Mouse (Mus musculus) ES-E14 (cell line): ENCODE results near the gene Acta2. TPM values are rescaled to one million over a fixed set of nuclear protein-coding genes. Genes with fewer than 3 reads are reported as not detected.

Source experiments
- DNase-seq: peaks from one replicate; pipeline ENCODE4 v3.0.0-alpha.2; 2013; ENCODE audit warnings: low read depth, low spot score
- H3K27ac ChIP-seq: 2 replicates; pipeline ENCODE4 v1.5.1; 2012; ENCODE audit warnings: low read depth, mild to moderate bottlenecking, low read length, moderate library complexity, mixed read lengths; ENCODE audit not compliant: poor library complexity, insufficient read depth, severe bottlenecking
- H3K36me3 ChIP-seq: 2 replicates; pipeline ENCODE4 v1.6.1; 2012; ENCODE audit warnings: mild to moderate bottlenecking, low read length, moderate library complexity, mixed read lengths; ENCODE audit not compliant: control insufficient read depth, poor library complexity, insufficient read depth, severe bottlenecking
- H3K4me1 ChIP-seq, 2 experiments: fragments of 150-350 bp in 1 of 2; sonication (generic) in 1 of 2; 2 replicates each; pipeline ENCODE4 v1.6.1; 2012; ENCODE audit warnings: low read length in 2 of 2, mild to moderate bottlenecking in 1 of 2, mixed read lengths in 1 of 2; ENCODE audit not compliant: control insufficient read depth in 2 of 2, insufficient read depth in 2 of 2, poor library complexity in 1 of 2
- H3K4me3 ChIP-seq, 2 experiments: fragments of 150-350 bp in 1 of 2; sonication (generic) in 1 of 2; 2 replicates each; pipeline ENCODE4 v1.5.1; 2012; ENCODE audit warnings: low read length in 2 of 2, low read depth in 1 of 2, mild to moderate bottlenecking in 1 of 2, mixed read lengths in 1 of 2; ENCODE audit not compliant: insufficient read depth in 1 of 2, poor library complexity in 1 of 2, severe bottlenecking in 1 of 2
- H3K9ac ChIP-seq: 2 replicates; pipeline ENCODE4 v1.6.1; 2012; ENCODE audit warnings: low read depth, mild to moderate bottlenecking, low read length, mixed read lengths; ENCODE audit not compliant: poor library complexity, insufficient read depth, severe bottlenecking
- H3K9me3 ChIP-seq: fragments of 150-350 bp; sonication (generic); 2 replicates; pipeline ENCODE4 v1.6.1; 2012; ENCODE audit warnings: low read depth, mild to moderate bottlenecking, low read length; ENCODE audit not compliant: control insufficient read depth, insufficient read depth
- CHD2 ChIP-seq: IDR thresholded peaks from 2 replicates; pipeline ENCODE4 v1.6.1; 2014; ENCODE audit warnings: mild to moderate bottlenecking, low read depth, low read length, inconsistent platforms
- HCFC1 ChIP-seq: IDR thresholded peaks from 2 replicates; pipeline ENCODE4 v1.6.1; 2012; ENCODE audit warnings: low read length, inconsistent platforms, borderline replicate concordance; ENCODE audit not compliant: insufficient read depth
- MAFK ChIP-seq: IDR thresholded peaks from 2 replicates; pipeline ENCODE4 v1.6.1; 2014; ENCODE audit warnings: mild to moderate bottlenecking, low read depth, low read length, inconsistent platforms; ENCODE audit not compliant: insufficient read depth
- ZC3H11A ChIP-seq: IDR thresholded peaks from 2 replicates; pipeline ENCODE4 v1.6.1; 2012; ENCODE audit warnings: low read depth, mild to moderate bottlenecking, inconsistent platforms, low read length, borderline replicate concordance
- ZNF384 ChIP-seq: IDR thresholded peaks from 2 replicates; pipeline ENCODE4 v1.6.1; 2012; ENCODE audit warnings: low read depth, low read length, inconsistent platforms
- in situ Hi-C, 2 experiments: fragments of 600-800 bp; cut with MboI; formaldehyde crosslinking; loops; one replicate each; pipeline ENCODE4 v1.15.1; 2025; ENCODE audit warnings: low sequenced_read_pairs in 2 of 2, inconsistent platforms in 1 of 2; ENCODE audit not compliant: unreplicated experiment in 2 of 2
- total RNA-seq: library from RNA; depleted of rRNA; stranded (reverse); fragments of 300-350 nt; gene quantifications from 2 replicates; pipeline ENCODE4 v1.2.3, GENCODE M21; 2012

The Acta2 gene
- total RNA-seq, 1 experiment = 421 TPM

- no peak for DNase-seq
- no peak for TF ChIP-seq MAFK
- TF ChIP-seq ZNF384 = no peak
- TF ChIP-seq CHD2 = no peak
- no peak for TF ChIP-seq ZC3H11A
- TF ChIP-seq HCFC1 = no peak
- in situ Hi-C loops = no loop called here
Measured at GRCm38 (mm10) chr19:34217761-34218160, 37.6 kb downstream of the Acta2 start.

GRCm38 (mm10) chr19:34216956-34217355 is 38.4 kb downstream of the Acta2 start:
- no peaks in the 10 kb centered on the region for H3K9me3 ChIP-seq
- H3K4me1 ChIP-seq = 0 out of 4 replicates have a peak, but pooled peaks cover 0 to 2% of the 10 kb centered on the region in 2 experiments
- DNase-seq = no peak
- in situ Hi-C loops = no loop called here
- no peaks in the 10 kb centered on the region for H3K36me3 ChIP-seq
- H3K27ac ChIP-seq = no peak overlapping the region
- no peak overlapping the region for H3K4me3 ChIP-seq
- no peak for TF ChIP-seq HCFC1
- TF ChIP-seq CHD2 = no peak
- no peak for TF ChIP-seq ZNF384
- TF ChIP-seq ZC3H11A = no peak
- no peak for TF ChIP-seq MAFK
- H3K9ac ChIP-seq = no peak overlapping the region

More at GRCm38 (mm10) chr19:34217761-34218160, 37.6 kb downstream of the Acta2 start:
- Histone ChIP-seq H3K36me3 (no peaks in the 10 kb centered on the region), H3K4me3 (no peak overlapping the region), H3K9ac (no peak overlapping the region), H3K9me3 (no peaks in the 10 kb centered on the region), H3K27ac (no peak overlapping the region), H3K4me1 (0 out of 4 replicates have a peak, but pooled peaks cover 0 to 2% of the 10 kb centered on the region in 2 experiments)

- H3K4me3 ChIP-seq = no peak overlapping the region
- in situ Hi-C loops = no loop called here
- H3K9me3 ChIP-seq = no peaks in the 10 kb centered on the region
- H3K36me3 ChIP-seq = no peaks in the 10 kb centered on the region
- TF ChIP-seq CHD2 = no peak
- TF ChIP-seq MAFK = 0 out of 2 replicates have a peak, but pooled peaks have one; percentile 11
- no peak for TF ChIP-seq HCFC1
- TF ChIP-seq ZNF384 = no peak
- no peak for TF ChIP-seq ZC3H11A
- H3K9ac ChIP-seq = no peak overlapping the region
- H3K27ac ChIP-seq = no peak overlapping the region
- DNase-seq = no peak
- H3K4me1 ChIP-seq = peaks cover 2% of the 10 kb centered on the region in 2 experiments; a peak in 2 of 4 replicates
Measured at GRCm38 (mm10) chr19:34214136-34214535, 41.3 kb downstream of the Acta2 start.

- TF ChIP-seq ZC3H11A = no peak
- Histone ChIP-seq H3K27ac (no peak overlapping the region), H3K36me3 (no peaks in the 10 kb centered on the region), H3K9ac (no peak overlapping the region), H3K4me1 (peaks cover 2% of the 10 kb centered on the region in 2 experiments; a peak in 2 of 4 replicates), H3K4me3 (no peak overlapping the region), H3K9me3 (no peaks in the 10 kb centered on the region)
- no peak for DNase-seq
- in situ Hi-C loops = no loop called here
Measured at GRCm38 (mm10) chr19:34213251-34213645, 42.1 kb downstream of the Acta2 start.

- no peak overlapping the region for H3K4me3 ChIP-seq
- in situ Hi-C loops = no loop called here
- H3K27ac ChIP-seq = no peak overlapping the region
- peaks cover 2% of the 10 kb centered on the region in 2 experiments; a peak in 2 of 4 replicates for H3K4me1 ChIP-seq
- no peaks in the 10 kb centered on the region for H3K36me3 ChIP-seq
- no peaks in the 10 kb centered on the region for H3K9me3 ChIP-seq
- TF ChIP-seq ZNF384 (no peak), ZC3H11A (no peak), MAFK (no peak), CHD2 (no peak), HCFC1 (no peak)
- no peak overlapping the region for H3K9ac ChIP-seq
- DNase-seq = no peak
Measured at GRCm38 (mm10) chr19:34212489-34213250, 42.7 kb downstream of the Acta2 start.
